Mouse (Mus musculus): ENCODE measurements around the gene Usp35.

Usp35 gene

DNA sequence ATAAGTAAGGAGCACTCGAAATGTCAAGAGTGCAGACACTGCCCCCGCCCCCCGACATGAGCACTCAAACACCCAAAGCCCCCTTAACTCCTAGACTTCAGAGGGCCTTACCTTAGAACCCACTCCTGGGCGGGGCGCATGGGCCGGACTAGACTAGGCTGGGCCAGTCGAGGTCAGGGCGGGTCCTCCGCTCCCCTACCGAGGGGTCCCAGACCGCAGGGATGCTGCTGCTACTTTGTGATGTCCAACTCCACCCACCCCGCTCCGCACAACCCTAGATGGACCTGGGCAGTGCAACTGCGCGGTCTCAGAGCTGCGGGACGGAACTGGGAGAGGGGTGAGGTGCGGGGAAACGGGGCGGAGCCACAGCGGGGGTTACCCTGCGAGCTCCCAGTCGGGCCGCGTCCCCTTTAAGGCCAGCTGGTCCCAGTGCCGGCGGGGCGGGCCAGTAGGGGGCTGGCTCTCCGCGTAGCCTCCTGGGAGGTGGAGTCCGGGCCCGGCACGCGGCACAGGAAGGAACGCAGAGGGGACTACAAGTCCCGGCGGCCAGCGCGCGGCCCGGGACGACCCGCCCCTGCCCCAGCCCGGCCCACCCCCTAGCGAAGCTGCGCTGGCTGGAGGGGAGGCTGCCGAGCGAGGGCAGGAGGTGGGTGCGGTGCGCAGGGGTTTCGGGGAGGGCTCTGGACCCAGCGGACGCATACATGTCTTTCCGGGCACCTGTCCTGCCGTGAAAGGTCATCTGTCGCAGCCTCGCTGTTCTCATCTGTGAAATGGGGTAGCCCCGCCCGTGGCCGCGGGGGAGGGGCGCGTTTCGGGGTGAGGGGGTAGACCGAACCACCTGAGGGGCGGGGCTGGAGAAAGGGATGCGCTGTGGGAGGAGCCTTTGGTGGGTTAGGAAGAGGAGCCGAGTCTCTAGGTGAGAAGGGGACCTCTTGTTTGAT lies at the start of gene Usp35, which contains the start of gene Kctd21:
TSS of gene Usp35 (minus strand) at position 295 of the 941 bp plus-strand sequence.
TSS of gene Kctd21 (plus strand) at position 602 of the 941 bp plus-strand sequence.
- DNase-seq (ENCODE audit: low spot score), result peak; percentile 96

- DNase-seq (ENCODE audit: low spot score), result no peak
Observed at GRCm38 (mm10) chr7:97380500-97381123, 48.8 kb upstream of the Usp35 start.

GRCm38 (mm10) chr7:97379304-97379703 lies 47.5 kb upstream of the Usp35 start:
- no peak for DNase-seq (ENCODE audit: low spot score)

DNA sequence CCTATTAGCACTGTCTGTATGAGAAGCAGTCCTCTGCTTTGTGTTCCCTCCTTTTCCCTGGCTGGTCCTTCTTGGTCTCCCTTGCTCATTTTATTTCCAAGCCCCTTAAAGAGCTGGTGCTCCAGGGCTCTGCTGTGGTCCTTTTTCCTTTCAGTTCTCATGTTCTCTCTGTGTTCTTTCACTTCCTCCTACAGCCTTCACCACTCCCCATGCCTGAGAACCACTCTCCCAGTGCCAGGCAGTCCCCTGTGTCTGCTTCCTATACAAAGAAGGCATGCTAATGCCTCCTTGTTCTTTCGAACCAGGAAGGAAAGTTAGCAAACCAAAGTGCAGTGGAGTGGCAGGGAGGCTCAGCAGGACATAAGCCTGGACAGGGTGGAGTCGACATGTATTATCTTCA lies 44.1 kb upstream of the Usp35 start:
- DNase-seq (ENCODE audit: low spot score), result no peak

DNA sequence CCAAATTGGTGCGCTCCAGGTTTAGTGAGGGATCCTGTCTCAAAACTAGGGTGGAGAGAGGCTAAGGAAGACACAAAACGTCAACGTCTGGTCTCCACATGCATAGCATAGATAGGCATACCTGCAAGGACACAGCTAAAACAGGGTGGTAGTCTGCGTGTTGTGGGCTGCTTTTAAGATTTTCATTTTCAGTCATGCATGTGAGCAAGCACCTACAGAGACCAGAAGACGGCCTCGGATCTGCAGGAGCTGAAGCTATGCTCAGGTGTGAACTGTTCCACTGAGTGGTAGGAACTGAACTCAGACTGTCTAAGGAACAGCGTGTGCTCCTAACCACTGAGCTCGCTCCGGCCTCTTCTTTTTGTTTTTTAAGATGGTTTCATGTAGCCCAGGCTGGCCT lies 43.3 kb upstream of the Usp35 start:
- DNase-seq (ENCODE audit: low spot score), result no peak

- DNase-seq (ENCODE audit: low spot score), result no peak
Observed at GRCm38 (mm10) chr7:97365887-97366286, 34.1 kb upstream of the Usp35 start.

DNA sequence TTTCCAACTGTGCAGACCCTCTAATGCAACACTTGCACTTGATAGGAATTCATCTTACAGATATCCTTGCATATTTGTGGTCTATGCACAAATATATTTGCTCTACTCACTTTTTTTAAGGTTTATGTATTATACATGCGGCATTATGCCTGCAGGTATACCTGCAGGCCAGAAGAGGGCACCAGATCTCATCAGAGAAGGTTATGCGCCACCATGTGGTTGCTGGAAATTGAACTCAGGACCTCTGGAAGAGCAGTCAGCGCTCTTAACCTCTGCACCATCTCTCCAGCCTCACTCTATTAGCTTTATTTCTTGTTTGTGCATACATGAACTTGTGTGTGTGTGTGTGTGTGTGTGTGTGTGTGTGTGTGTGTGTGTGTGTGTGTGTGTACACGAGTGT lies 29.6 kb upstream of the Usp35 start:
- DNase-seq (ENCODE audit: low spot score), result no peak

GRCm38 (mm10) chr7:97360955-97361354 lies 29.1 kb upstream of the Usp35 start:
- no peak for DNase-seq (ENCODE audit: low spot score)

GRCm38 (mm10) chr7:97360166-97360565 lies 28.3 kb upstream of the Usp35 start:
- DNase-seq (ENCODE audit: low spot score), result no peak

DNA sequence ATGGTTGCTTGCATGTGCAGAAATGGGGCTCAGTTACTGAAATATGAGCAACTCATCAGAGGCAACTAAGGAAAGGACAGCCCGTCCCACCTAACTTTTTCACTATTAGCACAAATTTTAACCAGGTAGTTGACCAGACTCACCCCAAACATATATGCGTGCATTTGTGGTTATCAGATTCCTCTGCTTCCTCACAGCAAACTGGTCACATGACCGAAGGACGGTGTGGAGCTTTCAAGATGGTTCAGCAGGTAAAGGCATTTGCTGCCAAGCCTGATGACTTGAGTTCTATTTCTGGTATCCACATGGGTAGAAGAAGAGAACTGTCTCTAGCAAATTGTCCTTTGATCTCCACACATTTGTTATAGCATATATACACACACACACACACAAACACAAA lies 26.5 kb upstream of the Usp35 start:
- DNase-seq (ENCODE audit: low spot score), result no peak

- no peak for DNase-seq (ENCODE audit: low spot score)
Observed at GRCm38 (mm10) chr7:97357840-97358239, 26.0 kb upstream of the Usp35 start.

- DNase-seq (ENCODE audit: low spot score), result no peak
Observed at GRCm38 (mm10) chr7:97356875-97357276, 25.1 kb upstream of the Usp35 start.

DNA sequence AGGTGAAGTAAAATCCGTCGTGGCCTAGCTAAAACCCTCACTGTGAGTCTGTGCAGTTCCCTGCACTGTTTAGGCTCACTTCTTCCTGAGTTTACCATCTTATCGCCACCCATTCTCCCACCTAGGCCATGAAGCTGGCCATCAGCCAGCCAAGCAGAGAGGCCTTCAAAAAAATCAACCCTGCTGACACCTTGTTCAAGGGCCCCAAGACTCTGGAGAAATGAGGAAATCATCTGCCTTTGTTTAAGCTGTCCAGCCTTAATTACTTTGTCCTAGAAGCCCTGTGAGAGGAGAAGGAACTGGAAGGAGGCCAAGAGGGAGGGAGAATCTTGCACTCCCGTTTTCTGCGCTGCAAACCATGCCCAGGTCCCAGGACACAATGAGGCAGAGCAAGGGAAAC lies 24.4 kb upstream of the Usp35 start:
- DNase-seq (ENCODE audit: low spot score), result no peak

GRCm38 (mm10) chr7:97355068-97355841 lies 23.4 kb upstream of the Usp35 start:
- no peak for DNase-seq (ENCODE audit: low spot score)

DNA sequence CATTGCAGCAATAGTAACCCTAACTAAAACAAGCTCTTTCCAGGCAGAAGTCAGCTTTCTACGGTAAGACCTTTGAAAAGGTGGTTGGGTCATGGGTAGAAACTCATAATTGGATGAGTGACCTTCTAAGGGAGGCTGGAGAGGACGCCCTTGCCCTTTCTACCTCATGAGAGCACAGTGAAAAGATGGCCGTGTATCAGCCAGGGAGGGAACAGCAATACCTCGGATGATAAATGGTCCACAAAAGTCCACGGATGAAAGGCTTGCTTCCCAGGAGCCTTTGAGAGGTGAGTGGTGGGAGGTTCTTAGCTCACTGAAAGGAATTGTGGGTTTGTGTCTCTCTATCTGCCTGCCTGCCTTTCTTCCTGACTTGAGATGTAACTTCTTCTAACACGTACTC lies 21.5 kb upstream of the Usp35 start:
- DNase-seq (ENCODE audit: low spot score), result no peak

- no peak for DNase-seq (ENCODE audit: low spot score)
Observed at GRCm38 (mm10) chr7:97351792-97352513, 20.1 kb upstream of the Usp35 start.

- DNase-seq (ENCODE audit: low spot score), result no peak
Observed at GRCm38 (mm10) chr7:97350891-97351290, 19.1 kb upstream of the Usp35 start.

DNA sequence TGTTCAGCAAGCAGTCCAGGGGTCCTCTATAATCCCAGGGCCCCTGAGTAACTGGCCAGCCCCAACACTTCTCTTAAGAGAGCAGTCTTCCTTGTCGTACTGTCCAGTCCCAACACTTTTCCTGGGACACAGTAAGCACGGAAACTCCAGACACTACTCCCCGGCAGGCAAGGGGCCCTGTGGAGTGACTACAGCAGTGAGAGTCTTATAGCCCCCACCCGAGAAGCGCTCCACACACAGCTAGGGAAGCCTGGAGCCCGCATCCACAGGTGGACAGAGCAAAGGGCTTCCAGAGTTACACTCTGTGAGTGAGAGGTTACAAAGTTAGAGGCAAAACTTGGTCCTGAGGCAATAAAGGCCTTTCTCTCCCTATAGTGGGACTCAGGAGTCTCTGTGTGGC lies 17.6 kb upstream of the Usp35 start:
- DNase-seq (ENCODE audit: low spot score), result no peak

DNA sequence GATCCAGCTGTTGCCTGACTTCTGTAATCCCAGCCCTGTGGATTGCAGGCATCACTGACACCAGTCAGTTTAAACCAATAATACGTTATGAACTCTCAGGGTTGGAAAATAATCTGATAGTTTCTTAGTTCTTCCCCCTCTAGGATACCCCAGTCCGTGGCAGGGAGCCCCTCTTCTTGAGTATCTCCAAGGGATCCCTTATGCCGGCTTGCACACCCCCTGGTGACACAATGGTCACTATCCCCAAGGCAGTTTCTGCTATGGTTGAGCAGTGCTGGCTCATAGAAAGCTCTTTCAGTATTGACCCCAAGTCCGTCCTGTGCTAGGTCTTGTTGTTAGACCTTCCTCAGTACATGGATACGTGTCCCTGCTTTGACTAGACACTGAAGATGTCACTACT lies 17.0 kb upstream of the Usp35 start:
- DNase-seq (ENCODE audit: low spot score), result no peak

DNA sequence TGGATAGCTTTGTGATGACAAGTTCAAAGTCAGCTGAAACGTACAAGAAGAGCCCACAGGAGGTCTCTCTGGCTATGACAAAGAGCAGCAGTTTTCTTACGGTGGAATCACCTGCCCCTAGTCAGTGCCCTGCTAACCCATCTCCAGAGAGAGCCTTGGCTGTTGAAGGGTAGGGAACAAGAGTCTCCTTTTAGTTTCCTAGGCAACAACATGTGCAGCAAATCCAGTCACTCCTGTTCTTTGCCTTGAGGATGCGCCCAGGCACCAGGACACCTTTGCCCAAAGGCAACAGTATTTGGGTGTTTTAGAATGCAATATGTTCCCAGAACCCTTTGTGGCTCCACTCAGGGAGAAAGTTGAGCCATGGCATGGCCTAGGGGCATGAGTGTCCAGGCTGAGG lies 16.5 kb upstream of the Usp35 start:
- DNase-seq (ENCODE audit: low spot score), result no peak

GRCm38 (mm10) chr7:97347464-97347863 lies 15.6 kb upstream of the Usp35 start:
- no peak for DNase-seq (ENCODE audit: low spot score)

DNA sequence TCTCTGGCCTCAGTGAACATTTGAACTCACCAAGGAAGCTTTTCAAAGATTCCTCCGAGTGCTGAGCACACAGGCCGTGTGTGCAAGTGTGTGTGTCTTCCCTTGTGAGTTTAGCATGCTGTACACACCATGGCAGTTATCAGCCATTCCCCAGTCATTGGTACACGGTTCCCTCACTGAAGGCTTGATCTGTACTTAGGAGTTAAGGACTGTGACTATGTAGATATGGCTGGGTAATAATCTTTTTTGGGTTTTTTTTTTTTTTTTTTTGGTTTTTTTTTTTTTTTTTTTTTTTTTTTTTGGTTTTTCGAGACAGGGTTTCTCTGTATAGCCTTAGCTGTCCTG lies 15.0 kb upstream of the Usp35 start:
- no peak for DNase-seq (ENCODE audit: low spot score)

Measured in testis, postnatal 14 days (tissue).